Mouse (Mus musculus): Measurements from ENCODE around the gene Zbtb42. TPM values are rescaled to one million over a fixed set of nuclear protein-coding genes. Genes with fewer than 3 reads are reported as not detected.

The Zbtb42 gene
- 2.6 and 5.0 TPM in 2 replicates for polyA plus RNA-seq (2012; rRNA removed)

DNA sequence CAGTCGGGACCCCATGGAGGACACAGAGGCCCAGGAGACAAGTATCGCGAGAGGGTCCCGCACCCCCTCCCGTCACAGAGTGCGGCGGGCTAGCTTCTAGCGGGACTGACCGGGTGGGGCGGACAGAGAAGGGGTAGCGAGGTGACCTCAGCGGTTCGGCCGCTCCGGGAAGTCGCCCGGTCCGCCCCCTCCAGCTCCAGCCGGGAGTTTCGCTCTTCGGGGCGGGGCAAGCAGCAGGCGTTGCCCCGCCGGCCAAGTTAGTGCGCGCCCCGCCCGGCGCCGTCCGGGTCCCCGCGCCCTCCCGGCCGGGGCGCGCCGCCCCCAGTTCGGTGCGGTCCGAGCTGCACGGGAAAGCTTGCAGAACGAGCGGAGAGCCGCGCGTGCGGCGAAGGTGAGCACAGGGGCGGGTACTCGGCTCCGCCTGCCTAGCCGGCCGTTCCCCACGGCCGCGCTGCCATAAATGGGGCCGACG, at the start of gene Zbtb42:
TSS of gene Zbtb42 (plus strand) at position 274 of the 472 bp plus-strand sequence.
- DNase-seq (ENCODE audit: low read depth) = peak; percentile 65
- TF ChIP-seq POLR2A (IDR thresholded peaks at IDR 0.05; ENCODE audit: borderline replicate concordance, extremely low read depth, insufficient read depth, insufficient read length, poor library complexity, severe bottlenecking) (no peak), CTCF (IDR thresholded peaks at IDR 0.05; ENCODE audit: borderline replicate concordance, extremely low read depth, insufficient read depth, insufficient read length) (no peak)

DNA sequence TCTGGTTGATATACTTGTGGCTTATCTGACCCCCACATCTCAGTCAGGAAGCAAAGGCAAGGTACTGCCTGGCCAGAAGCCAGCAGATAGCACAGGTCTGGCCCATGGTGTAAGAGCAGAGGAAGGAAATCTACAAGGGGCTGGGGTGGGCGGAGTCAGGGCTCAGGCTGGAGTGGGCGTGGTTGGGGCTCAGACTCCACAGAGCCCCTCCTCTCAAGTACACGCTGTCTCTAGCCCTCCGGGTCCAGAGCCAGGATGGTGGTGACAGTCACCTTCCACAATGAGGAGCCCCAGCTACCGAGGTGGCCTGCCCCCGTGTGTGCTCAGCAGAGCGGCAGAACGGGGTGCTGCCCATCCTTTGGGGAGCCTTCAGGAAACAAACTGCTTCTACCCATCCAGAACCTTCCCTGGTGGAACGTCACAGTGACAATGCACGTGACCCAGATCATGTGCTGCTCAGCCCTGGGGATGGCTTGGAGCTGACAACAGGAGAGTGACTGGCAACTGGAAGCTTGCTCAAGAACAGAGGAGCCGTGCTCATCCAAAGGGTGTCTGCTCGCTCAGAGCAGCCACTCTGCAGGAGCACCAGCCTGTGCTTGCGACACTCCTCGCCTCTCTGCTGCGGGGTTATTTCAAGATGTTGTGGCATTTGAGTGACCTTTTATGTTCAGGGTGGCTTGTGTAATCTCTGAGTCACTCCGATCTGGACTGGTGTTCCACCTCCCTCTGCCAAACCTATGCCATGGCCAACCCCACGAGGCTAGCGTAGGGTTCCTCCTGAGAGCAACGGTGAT, 49.5 kb upstream of the Zbtb42 start:
- no peak for TF ChIP-seq POLR2A (IDR thresholded peaks at IDR 0.05; ENCODE audit: borderline replicate concordance, extremely low read depth, insufficient read depth, insufficient read length, poor library complexity, severe bottlenecking)
- TF ChIP-seq CTCF (IDR thresholded peaks at IDR 0.05; ENCODE audit: borderline replicate concordance, extremely low read depth, insufficient read depth, insufficient read length) = no peak
- peak; percentile 69 for DNase-seq (ENCODE audit: low read depth)

DNA sequence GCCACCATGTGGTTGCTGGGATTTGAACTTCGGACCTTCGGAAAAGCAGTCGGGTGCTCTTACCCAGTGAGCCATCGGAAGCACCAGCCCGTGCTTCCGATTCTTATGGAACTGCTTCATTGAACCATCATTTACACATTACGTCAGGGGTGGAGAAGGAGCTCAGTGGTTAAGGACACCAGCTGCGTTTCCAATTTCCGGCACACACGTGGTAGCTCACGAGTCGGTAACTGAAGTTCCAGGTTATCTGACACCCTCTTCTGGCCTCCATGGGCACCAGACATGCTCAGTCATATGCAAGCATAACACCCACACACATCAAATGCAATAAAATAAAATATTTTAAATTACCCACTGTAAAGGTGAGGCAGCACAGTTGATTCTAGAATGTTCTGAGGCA, 48.6 kb upstream of the Zbtb42 start:
- TF ChIP-seq POLR2A (IDR thresholded peaks at IDR 0.05; ENCODE audit: borderline replicate concordance, extremely low read depth, insufficient read depth, insufficient read length, poor library complexity, severe bottlenecking) = no peak
- no peak for TF ChIP-seq CTCF (IDR thresholded peaks at IDR 0.05; ENCODE audit: borderline replicate concordance, extremely low read depth, insufficient read depth, insufficient read length)
- no peak for DNase-seq (ENCODE audit: low read depth)

DNA sequence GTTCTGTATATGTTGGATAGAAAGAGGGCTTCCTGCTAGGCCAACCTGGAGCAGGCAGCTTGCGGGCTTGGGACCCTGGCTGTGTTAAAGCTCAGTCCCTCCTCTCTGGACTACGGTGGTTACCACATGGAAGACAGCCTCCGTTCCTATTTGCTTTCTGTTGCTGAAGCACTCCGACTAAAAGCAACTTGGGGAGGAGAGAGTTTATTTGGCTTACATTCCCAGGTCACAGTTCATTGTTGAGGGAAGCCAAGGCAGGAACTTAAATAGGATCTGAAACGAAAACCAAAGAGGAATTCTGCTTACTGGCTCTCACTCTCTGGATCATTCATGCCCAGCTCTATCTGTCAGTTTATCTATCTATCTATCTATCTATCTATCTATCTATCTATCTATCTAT, 47.8 kb upstream of the Zbtb42 start:
- TF ChIP-seq CTCF (IDR thresholded peaks at IDR 0.05; ENCODE audit: borderline replicate concordance, extremely low read depth, insufficient read depth, insufficient read length) (no peak), POLR2A (IDR thresholded peaks at IDR 0.05; ENCODE audit: borderline replicate concordance, extremely low read depth, insufficient read depth, insufficient read length, poor library complexity, severe bottlenecking) (no peak)
- DNase-seq (ENCODE audit: low read depth) = no peak

DNA sequence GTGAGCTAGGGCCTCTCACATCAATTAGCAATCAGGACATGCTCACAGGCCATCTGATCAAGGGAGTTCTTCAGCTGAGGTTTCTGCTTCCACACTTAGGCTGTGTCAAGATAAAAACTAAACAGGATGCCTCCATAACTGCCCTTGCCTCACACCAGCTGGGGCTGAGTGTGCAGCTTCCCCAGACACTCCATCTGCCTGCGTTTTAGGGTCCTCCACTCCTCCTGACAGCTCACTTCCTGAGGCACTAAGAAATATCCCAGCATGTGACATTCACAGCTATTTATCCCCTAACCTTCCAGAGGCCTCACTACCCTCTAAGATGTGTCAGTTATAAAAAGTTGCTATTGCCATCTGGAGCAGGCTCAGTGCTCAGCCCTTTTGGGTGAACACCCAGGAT, 47.2 kb upstream of the Zbtb42 start:
- no peak for TF ChIP-seq CTCF (IDR thresholded peaks at IDR 0.05; ENCODE audit: borderline replicate concordance, extremely low read depth, insufficient read depth, insufficient read length)
- TF ChIP-seq POLR2A (IDR thresholded peaks at IDR 0.05; ENCODE audit: borderline replicate concordance, extremely low read depth, insufficient read depth, insufficient read length, poor library complexity, severe bottlenecking) = no peak
- DNase-seq (ENCODE audit: low read depth) = no peak

DNA sequence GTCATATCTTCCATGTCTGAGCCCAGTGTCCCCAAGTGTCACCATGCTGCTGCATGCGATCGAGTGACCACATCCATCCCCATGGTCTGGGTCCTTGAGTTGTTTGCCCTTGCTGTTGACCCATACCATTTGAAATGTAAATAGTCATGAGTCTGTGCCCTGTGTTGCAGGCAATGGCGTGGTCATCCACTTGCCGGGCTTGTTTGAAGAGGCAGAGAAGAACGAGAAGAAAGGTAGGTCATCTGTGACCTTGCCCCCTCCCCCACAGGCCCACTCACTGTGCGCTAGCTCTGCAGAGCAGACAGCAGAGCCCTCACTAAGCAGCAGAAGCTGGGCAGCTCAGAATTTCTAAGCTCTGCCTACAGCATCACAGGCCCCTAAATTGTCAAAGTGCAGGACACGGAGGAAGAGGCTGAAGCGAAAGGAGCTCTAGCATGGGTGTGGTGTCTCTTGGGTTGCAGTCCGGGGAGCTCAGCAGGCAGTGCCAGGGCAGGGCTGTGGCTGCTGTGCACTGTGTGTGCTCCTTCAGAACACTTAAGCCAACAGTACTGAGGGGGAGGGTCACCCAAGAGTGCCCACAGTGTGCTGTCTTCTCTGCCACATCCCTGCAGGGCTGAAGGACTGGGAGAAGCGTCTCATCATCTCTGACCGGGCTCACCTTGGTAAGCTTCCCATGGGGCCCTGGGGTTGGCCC, 46.4 kb upstream of the Zbtb42 start:
- no peak for DNase-seq (ENCODE audit: low read depth)
- TF ChIP-seq CTCF (IDR thresholded peaks at IDR 0.05; ENCODE audit: borderline replicate concordance, extremely low read depth, insufficient read depth, insufficient read length) (no peak), POLR2A (IDR thresholded peaks at IDR 0.05; ENCODE audit: borderline replicate concordance, extremely low read depth, insufficient read depth, insufficient read length, poor library complexity, severe bottlenecking) (no peak)

DNA sequence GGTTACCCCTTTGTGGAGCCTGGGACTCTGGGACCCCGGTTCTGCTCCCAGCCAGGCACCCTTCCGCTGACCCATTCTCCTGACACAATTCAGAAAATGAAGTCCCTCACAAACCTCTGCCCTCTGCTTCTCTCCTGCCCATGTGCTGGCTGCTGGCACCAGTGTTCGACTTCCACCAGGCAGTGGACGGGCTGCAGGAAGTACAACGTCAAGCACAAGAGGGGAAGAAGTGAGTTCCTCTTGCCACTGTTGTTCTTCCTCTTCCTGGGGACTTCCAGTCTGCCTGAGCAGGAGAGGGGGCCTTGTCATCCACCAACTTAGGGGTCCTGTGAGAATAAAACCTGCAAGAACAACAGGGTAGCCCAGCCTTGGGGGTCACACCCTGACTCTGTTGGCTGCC, 45.7 kb upstream of the Zbtb42 start:
- TF ChIP-seq CTCF (IDR thresholded peaks at IDR 0.05; ENCODE audit: borderline replicate concordance, extremely low read depth, insufficient read depth, insufficient read length) (no peak), POLR2A (IDR thresholded peaks at IDR 0.05; ENCODE audit: borderline replicate concordance, extremely low read depth, insufficient read depth, insufficient read length, poor library complexity, severe bottlenecking) (no peak)
- DNase-seq (ENCODE audit: low read depth) = no peak

DNA sequence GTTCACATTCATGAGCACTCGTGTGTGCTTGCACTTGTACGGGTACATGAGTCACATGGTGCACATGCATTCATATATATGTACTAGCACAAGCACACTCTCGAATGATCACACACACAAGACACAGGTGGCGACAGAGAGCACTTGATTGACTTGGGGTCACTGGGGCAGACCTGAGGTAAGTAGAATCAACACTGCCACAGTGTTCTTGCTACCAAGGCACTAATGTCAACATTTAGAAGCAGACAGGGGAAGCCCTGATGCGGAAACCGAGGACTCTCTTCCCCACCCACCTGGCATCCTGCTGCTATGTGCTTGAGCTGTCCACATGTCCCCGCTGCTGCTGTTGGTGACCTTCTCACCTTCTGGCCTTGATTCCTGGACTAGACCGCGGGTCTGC, 44.9 kb upstream of the Zbtb42 start:
- TF ChIP-seq CTCF (IDR thresholded peaks at IDR 0.05; ENCODE audit: borderline replicate concordance, extremely low read depth, insufficient read depth, insufficient read length) (no peak), POLR2A (IDR thresholded peaks at IDR 0.05; ENCODE audit: borderline replicate concordance, extremely low read depth, insufficient read depth, insufficient read length, poor library complexity, severe bottlenecking) (no peak)
- no peak for DNase-seq (ENCODE audit: low read depth)

DNA sequence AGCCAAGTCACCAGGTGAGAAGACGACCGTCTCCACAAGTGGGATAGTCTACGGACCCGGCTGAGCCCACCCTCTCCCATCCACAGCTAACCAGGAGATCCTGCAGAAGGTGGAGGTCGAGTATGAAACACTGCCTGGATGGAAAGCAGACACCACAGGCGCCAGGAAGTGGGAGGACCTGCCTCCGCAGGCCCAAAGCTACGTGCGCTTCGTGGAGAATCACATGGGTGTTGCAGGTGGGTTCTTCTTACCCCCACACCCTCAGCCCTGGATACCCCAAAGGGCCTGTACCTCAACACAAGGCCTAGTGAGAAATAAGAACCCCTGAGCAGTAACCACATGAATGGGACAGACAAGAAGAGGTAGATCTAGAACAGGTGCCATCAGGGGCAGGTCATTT, 39.1 kb upstream of the Zbtb42 start:
- no peak for DNase-seq (ENCODE audit: low read depth)
- TF ChIP-seq POLR2A (IDR thresholded peaks at IDR 0.05; ENCODE audit: borderline replicate concordance, extremely low read depth, insufficient read depth, insufficient read length, poor library complexity, severe bottlenecking) (no peak), CTCF (IDR thresholded peaks at IDR 0.05; ENCODE audit: borderline replicate concordance, extremely low read depth, insufficient read depth, insufficient read length) (no peak)

DNA sequence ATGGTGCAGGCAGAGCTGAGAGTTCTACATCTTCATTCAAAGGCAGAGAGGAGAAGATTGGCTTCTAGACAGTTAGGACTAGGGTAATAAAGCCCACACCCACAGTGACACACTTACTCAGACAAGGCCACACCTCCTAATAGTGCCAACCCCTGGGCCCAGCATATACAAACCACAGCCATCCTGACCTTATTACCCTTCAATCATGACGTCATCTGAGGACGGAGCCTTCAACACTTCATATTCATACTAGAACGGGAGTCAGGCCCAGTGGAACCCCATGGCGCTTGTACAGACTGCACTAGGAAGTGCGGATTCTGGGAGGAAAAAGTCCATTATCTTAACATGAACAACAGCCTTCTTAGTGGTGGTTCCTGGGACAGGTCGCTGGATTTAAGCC, 35.5 kb upstream of the Zbtb42 start:
- TF ChIP-seq POLR2A (IDR thresholded peaks at IDR 0.05; ENCODE audit: borderline replicate concordance, extremely low read depth, insufficient read depth, insufficient read length, poor library complexity, severe bottlenecking) (no peak), CTCF (IDR thresholded peaks at IDR 0.05; ENCODE audit: borderline replicate concordance, extremely low read depth, insufficient read depth, insufficient read length) (no peak)
- no peak for DNase-seq (ENCODE audit: low read depth)

DNA sequence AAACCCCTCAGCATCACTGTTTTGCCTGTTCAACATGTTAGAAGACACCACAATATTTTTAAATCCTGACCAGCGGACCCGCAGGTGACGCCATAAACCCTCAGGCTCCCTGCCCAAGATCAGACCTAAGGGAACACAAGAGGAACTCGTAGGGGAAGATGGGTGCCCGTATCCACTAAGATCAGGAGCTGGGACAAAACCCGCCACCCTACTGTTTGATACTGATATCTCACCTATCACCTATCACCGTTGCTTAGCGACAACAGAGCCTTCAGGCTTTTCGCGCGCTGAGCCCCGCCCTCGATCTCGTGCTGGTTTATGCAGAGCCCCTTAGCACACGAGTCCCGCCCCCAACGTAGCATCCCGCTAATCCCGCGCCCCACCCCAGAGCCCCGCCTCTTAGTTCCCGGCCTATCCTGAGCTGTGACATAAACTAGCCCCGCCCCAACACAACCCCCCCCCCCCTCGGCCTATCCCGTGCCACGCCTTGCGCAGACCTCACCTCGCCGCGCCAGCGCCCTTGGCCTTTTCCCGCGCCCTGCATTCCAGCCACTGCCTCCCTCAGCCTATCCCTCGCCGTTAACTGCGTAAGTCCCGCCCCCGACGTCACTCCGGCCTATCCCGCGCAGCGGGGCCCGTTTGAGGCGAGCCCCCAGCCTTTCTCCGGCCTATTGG, 34.3 kb upstream of the Zbtb42 start, which contains the start of gene Siva1:
TSS of gene Siva1 (plus strand) at position 500 of the 675 bp plus-strand sequence.
- TF ChIP-seq POLR2A (IDR thresholded peaks at IDR 0.05; ENCODE audit: borderline replicate concordance, extremely low read depth, insufficient read depth, insufficient read length, poor library complexity, severe bottlenecking) = no peak
- no peak for TF ChIP-seq CTCF (IDR thresholded peaks at IDR 0.05; ENCODE audit: borderline replicate concordance, extremely low read depth, insufficient read depth, insufficient read length)
- peak; percentile 99 for DNase-seq (ENCODE audit: low read depth)

Data from brain, embryonic 14.5 days (tissue).